Mouse (Mus musculus) left cerebral cortex, adult 11 months (tissue): ENCODE results near the gene Cadm4.

Experiments
- DNase-seq: peaks from one replicate; pipeline ENCODE4 v3.0.0; 2022; ENCODE audit warnings: low spot score

Gene Cadm4

DNA sequence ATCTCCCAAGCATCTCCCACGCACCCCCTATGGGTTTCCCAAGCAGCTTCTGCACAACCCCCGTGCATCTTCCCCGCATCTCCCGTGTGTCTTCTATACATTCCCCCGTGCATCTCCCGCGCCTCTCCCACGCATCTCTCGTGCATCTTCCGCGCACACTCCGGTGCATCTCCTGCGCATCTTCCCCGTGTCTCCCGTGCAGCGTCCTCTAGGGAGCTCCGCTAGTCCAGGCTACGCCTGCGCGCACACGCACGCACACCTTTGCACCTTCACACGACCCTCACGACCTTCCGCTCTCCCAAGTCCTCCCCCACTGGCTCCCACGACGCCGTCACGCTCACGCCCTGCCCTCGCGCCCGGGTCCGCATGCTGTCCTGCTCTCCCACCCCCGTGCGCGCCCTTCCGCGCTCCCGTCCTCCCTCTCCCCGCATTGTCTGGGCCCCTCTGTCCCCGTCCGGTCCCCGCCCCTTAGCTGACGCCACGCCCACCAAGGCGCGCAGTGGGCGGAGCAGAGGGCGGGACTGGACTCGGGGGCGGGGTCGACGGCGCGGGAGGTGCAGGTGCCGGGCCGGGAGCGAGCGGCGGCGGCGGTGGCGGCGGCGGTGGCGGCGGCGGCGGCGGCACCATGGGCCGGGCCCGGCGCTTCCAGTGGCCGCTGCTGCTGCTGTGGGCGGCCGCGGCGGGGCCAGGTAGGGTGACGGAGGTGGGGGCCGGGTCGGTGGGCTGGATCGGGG lies at the start of gene Cadm4:
TSS of gene Cadm4 (plus strand) at position 550 of the 734 bp plus-strand sequence.
- peak; percentile 88 for DNase-seq

DNA sequence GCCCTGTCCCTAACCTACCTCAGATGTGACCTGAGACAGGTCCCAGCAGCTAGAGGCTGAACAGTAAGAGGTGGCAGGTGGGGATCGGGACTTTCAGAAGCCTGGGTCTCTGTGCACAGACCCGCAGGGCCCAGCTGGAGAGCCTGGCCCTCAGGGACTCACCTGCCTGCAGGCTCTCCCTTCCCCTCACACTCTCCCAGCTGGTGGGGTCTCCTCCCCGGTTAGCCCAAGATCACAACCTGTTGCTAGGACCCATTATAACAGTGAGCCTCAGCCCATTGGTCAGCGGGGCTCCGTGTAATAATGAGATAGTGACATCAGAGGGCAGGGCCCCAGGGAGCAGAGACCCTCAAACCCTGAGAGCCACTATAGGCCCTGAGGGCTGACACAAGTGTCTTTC lies 46.5 kb upstream of the Cadm4 start:
- no peak for DNase-seq

DNA sequence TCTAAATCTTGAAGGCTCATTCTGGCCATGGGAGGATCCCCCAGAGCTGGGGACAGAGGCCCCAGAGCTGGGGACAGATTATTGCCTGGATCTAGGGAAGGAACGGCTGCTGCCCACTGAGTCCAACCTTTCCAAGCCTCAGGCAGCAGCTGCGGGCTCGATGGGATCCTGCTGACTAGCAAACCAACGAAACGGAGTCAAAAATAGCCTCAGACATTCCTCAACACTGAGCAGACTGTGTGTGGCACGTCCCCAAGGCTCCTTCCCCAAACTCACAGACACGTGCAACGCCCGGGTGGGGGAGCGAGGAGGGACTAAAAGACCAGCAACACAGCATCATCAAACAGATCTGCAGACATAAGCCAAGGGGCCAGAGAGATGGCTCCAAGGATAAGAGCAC lies 43.8 kb upstream of the Cadm4 start:
- peak; percentile 70 for DNase-seq

DNA sequence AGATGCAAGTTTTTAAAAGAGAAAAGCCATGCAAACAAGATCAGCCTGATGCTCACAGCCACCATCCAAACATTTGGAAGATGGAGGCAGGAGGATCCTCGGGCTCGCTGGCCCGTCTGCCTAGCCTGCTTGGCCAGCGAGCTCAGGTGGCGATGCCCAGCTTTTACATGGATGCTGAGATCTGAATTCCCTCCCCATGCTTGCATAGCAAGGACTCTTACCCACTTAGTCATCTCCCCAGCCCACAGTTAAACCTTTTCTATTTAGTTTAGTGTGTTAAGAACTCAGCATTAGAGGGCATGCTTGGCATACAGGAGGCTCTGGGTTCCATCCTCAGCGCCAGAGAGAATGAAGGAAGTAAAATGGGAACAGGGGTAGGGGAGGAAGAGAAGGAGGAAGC lies 42.6 kb upstream of the Cadm4 start:
- DNase-seq, result no peak

DNA sequence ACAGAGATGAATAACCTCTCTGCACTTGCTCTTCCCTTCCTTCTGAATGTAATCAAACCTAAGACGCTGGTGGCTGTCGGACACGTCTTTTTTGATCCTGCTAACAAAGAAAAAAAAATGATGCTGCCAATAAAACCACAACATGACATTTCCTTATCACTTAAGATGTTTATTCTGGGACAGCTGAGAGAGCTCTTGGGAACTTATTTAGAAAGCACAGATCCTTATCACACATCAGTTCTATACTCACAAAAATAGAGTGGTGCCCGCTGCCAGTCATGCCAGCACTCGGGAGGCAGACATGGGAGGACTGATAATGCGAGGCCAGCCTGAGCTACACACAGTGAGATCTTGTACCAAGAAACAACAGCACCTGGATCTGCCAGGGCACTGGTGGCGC lies 41.9 kb upstream of the Cadm4 start:
- no peak for DNase-seq

DNA sequence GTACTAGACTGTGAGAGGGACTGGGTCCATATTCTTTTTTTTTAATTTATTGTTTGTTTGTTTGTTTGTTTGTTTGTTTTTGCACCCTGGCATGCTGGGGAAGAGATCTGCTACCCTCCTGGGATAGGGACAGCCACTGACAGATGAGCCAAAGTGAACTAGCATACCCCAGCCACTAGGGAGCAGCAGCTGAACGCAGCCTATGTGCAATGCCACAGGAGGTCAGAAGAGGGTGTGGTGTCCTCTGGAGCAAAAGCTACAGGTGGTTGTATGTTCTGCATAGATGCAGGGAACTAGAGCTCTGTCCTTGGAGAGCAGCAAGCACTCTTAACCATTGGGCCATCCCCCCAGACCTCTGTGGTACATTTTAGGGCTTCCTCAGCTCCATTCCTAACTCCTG lies 40.0 kb upstream of the Cadm4 start:
- peak; percentile 42 for DNase-seq

DNA sequence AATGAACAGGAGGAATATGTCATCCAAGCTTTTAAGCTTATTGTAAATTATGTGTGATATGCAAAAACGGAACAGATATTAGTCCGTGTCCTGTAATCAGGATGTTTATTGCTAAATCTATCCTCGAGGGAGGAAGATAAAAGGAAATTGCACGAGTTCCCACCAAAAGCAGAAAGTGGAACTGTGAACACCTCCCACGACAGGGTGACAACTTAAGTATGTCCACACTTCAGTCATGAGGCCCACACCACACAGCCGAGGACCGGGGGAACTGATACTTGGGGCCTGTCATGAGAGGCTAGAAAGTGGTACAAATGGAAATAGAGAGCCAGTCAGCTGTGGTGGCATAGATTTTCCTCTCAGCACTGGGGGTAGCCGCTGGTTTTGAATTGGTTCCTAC lies 39.5 kb upstream of the Cadm4 start:
- no peak for DNase-seq

DNA sequence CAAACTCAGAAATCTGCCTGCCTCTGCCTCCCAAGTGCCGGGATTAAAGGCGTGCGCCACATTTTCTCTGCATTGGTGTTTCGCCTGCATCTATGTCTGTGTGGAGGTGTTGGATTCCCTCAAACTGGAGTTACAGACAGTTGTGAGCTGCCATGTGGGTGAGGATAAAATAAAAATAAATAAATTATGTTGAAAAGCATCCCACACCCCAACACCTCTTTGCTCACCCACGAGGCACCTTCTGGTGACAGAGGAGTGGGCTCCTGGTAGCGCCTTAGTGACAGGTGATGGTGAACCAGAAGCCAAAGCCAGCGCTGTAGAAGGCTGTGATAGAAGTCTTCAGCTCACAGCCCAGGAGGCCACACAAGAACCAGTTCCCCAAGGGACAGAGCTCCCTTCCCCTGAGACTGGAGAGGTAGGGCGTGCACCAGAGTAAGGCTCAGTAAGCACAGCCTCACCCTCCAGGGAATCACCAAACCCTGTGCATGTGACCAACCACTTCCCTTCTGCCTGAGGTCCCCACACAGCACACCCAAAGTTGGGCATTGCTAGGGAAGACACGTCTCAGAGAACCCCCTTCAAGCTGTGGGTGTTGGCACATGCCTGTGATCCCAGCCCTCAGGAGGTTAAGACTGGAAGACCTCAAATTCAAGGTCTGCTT lies 36.4 kb upstream of the Cadm4 start:
- DNase-seq, result no peak

DNA sequence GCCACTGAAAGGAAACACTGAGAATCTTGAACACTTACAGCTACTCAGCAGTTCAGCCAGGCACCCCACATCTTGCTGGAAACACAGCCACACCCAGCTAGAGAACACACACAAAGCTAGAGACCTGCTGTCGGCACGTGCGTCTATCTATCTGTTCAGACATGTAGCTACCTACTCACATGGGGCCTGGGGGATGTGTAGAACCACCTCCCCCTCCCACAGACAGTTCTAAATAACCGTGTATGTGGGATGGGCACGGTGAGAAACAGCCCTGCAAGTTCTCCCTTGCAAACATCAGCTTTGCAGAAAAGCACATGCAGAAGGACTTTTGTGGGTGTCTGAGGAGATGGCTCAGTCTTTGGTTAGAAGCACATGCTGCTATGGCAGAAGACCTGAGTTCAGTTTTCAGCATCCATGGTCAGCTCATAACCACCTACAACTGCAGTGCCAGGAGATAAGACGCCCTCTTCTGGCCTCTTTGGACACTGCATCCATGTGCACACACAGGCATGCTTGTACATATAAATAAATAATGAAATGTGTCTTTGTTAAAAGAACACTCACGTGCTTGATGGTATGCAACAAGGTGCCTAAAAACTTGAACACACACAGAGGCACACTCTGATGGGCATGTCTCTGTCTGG lies 35.0 kb upstream of the Cadm4 start:
- peak; percentile 53 for DNase-seq

DNA sequence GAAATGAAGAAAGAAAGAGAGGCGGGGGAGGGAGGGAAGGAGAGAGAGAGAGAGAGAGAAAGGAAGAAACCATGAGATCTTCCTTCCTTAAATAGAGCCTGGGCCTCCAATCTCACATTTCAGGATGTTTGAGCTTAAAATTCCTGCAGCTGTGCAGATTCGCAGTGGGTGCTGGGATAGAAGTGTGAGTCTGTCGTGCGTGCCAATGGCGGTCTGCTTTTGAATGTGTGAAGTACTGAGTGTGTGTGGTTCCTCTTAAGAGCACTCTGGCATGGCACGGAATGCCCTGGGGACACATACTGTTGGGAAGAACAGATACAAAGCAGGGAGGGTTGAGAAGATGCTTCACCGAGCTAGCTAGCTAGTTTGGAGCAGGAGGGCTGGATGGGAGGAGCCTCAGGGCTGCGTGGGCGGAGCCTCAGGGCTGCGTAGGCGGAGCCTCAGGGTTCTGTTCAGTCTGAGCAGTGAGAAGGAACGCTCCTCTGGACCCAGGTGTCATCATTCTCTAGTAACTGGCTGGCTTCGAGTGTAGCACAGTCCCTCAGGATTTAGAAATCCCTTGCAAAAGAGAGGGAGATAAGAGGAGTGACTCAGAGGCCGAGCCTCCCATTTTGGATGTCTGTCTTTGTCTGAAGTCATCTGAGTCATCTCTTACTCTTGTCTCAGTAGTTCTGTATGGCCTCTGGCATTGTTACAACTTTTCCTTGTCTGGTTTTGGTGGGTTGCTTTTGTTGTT lies 32.9 kb upstream of the Cadm4 start:
- no peak for DNase-seq

DNA sequence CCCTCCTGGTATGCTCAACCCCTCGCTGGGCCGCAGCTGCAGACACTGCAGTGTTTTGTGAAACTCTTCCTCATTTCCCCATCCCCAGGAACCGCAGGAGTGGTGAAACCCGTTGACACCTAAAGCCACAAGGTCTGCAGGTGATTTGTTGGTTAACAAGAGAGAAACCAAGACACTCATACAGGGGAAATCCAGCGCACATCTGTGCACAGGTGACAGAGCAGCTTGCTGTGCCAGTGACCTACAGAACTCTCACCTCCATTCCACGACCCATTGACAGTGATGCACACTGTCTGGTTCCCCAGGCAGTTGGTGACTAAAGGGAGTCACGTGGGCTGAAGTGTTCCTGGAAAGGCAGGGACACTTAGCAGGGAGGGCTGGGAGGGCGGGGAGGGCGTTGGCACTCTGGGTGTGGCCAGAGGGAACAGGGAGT lies 31.2 kb upstream of the Cadm4 start:
- DNase-seq, result no peak

DNA sequence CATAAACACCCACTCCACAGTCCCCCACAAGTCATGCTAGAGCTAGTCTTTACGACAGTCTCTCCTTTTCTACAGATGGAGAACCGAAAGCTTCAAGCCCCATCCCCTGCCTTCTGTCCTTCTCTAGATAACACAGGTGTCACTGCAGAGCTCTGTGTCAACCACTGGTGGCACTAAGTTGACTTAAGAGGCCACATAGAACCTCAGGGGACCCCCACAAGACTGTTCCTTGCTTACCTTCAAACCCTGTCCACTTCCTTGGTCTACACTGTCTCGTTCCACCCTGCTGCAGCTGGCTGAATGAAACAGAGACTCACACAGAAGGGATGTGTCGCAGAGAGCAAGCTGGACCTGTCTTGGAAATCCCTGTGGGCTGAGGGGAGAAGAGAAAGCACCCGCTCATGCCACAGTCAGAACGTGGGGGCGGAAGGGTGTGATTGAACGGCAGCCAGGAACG lies 29.9 kb upstream of the Cadm4 start, which contains the start of gene Irgc1:
TSS of gene Irgc1 (minus strand) at position 443 of the 457 bp plus-strand sequence.
- DNase-seq, result no peak

DNA sequence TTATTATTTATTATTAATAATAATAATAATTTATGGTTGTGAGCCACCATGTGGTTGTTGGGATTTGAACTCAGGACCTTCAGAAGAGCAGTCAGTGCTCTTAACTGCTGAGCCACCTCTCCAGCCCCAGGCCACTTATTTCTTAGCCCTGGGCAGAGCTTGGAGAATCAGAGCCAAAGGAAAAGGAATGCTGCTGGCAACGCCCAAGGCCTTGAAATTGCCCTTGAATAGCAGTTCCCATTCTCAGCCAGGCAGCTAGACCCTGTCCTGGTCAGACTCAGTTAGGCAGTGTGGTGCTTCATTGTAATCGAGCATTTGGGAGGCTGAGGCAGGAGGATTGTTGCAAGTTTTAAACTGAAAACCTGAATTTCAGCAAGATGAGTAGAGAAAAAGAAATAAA lies 27.6 kb upstream of the Cadm4 start:
- no peak for DNase-seq

DNA sequence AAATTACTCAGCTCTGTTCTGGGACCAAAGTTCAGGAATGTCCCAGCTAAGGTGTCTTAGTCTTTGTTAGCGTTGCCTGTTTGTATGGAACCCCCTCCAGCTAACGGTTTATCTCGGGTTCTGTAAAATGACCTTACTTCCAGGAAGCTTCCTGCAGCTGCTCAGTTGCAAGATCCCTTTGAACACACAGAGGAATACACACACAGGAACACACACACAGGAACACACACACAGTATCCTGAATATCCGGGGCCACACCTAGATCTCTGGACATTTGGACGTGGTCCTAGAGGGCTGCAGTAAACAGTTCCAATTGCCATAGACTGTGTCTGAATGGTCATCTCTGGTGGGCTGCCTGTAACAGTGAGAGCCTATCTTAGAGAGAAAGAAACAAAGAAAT lies 26.1 kb upstream of the Cadm4 start:
- DNase-seq, result no peak

DNA sequence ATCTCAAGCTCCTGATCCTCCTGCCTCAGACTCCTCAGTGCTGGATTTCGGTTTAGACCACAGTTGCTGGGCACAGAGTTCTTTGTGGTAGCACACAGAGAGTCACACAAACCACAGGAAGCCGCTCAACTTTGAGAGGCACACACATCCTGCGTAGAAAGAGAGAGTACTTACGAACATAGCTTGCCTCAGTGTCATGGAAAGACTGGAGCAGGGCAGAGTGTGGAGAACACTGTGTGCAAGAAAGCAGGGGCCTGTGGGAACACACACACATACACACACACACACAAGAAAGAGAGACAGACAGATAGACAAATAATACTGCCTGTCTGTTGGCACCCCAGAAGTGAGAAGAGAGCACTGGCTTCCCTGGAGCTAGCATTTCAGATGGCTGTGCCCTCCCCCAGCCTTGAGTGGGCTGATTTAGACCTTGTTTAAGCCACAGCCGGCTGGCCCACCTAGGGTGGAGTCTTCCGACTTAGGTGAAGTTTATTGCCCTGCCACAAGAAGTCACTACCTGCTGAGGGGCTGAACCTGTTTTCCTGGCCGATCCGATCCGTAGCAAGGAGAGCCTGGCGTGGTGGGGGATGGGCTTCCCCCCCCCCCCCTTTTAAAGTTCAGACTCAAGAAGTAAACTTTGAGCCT lies 24.0 kb upstream of the Cadm4 start:
- no peak for DNase-seq

DNA sequence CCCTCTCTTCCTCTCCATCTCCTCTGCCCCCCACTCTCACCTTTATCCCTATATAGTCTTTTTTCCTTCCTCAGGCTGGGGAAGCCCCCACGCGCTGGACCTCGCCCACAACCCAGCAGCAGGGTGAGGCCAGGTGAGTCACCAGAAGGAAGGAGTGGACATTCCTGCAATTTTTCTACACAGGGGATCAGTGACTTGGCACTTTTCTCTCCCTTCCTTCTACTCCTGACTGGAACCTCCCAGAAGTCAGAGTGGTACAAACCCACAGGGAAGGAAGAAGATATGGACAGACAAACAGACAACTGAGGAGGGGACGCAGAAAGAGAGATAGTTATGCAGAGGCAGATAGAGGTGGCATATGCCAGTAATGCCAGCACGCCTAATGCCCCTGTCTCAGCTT lies 22.4 kb upstream of the Cadm4 start:
- no peak for DNase-seq

DNA sequence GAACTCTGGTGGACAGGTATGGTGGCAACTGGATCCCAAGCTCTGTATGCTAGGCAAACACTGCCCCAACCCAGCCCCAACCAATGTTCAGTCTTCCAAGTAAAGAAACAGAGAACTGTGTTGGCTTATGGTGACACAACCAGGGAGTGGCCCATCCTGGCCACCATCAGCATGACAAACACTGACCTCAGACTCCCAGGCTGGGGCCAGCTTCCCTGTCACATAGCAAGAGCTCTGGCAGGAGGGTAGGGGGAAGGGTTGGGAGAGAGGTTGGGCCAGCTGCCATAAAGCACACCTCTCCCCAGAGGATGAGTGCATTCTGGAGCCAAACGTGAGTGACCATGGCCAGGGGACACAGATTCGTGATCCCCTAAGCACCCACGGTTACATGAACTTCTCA lies 22.0 kb upstream of the Cadm4 start:
- no peak for DNase-seq

DNA sequence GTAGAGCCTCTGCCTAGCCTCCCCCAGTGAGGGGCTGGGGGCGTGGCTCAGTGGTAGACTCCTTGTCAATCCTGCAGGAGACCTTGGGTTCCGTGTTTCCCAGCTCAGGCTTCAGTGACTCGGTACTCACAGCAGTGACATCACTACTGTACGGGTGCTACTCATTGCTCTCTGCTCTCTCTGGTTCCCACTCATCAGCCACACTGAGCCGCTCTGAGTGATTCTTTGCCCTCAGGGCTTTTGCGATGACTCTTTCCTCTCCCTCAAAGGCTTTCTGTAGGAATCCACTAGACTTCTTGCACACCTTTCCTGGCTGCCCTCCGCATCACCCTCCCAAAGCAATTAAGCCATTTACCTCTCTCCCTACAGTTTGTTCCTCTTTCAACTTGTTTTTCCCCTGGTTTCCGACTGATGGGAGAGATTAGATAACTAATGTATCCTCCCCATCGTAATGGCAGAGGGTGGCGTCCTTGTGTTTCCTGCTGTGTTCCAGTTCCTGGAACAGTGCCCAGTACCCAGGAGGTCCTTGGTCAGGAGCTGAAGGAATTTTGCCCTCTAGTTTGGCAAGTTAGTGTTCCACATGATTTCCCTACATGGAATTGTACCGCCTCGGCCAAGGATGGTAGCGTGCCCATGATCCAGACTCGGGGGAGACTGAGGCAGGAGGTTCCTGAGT lies 20.3 kb upstream of the Cadm4 start:
- DNase-seq, result no peak

DNA sequence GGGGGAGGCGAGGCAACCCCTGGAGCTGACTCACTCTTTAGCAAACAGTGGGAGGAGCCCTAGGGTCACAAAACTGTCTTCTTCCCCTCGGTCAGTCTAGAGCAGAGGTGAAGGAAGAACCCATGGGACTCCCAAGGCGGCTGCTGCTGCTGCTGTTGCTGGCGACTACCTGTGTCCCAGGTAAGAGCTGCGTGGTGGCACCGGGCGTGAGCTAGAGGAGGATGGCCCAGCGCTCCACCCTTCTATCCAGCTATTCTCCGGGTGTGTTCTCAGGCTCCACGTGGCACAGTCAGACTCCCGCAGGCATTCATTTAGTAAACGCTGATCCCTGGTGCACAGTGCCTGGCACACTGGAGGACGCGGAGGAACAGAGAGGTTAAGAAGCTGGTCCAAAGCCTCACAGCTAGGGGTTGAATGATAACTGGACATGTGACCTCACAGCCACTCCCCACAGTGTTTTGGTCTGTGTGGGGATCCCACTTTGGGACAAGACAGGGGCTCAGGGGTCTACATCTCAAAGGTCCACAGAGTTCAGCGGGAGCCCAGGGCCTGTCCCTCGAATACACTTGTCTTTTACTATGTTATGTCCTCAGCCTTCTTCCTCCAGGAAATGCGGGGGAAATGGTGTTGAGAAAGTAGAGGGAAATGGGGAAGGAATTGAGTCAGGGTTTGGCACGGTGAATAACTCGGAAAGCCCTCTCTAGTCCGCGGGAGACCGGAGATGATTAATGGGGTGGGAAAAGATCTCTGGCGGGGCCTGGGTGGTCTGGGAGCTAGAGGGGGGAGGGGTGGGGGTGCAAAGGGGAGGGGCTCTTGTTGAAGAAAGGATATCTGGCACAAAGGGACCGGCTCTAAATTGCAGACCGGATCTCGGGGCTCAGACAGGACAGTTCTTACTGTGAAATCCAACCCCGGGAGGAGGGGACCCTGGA lies 19.2 kb upstream of the Cadm4 start, which contains the start of gene Plaur:
TSS of gene Plaur (plus strand) at position 97 of the 932 bp plus-strand sequence.
- DNase-seq, result no peak

DNA sequence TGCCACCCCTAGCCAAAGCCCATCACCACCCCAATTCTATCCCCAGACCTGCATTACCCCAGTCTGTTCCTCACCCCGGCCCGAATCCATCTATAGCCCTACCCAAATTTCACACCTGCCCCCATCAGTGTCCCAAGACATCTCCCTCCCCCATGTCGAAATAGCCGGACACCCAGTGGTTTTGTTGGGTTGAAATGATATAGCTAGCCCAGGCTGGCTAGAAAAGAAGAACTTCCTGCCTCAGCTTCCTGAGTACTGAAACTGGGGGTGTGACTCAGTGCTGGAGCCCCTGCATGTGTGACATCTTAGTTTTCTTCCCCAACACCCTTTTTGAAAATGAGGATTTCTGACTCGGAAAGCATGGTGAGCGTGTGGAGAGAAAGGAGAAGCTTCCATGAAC lies 15.0 kb upstream of the Cadm4 start:
- DNase-seq, result no peak
